Comparison of ENCODE assay signal across 8 mouse cellular contexts in the genomic region with DNA sequence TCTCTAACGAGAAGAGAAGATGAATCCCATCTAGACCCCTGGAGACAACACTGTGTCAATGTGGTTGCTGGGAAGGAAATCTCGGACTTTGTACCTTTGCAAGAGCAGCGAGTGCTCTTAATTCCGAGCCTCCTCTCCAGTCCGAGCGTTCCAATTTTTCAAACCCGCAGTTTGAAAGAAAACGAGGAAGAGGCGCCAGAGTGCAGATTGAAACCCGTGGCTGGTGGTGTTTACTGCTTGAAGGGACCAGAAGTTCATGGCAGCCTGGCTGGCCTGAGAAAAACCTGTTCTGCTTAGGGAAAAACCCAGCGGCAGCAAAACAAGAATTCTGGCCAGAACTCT.
DNase-seq lines count a peak whose midpoint lies in the region; ATAC-seq lines count a peak whose summit lies in the region.

No protein-coding gene starts in this region.

- H3K27me3 ChIP-seq in forebrain, embryonic 10.5 days (ENCODE audit: poor library complexity, severe bottlenecking) = peaks cover 11% of the 10 kb centered on the region
- H3K27me3 ChIP-seq in forebrain, embryonic 14.5 days (replicated peaks; ENCODE audit: control insufficient read depth, insufficient read depth, low read length) = no peaks in the 10 kb centered on the region
- no peaks in the 10 kb centered on the region for H3K27me3 ChIP-seq in kidney, embryonic 15.5 days

- H3K36me3 ChIP-seq in forebrain, embryonic 10.5 days (replicated peaks) = no peaks in the 10 kb centered on the region
- no peaks in the 10 kb centered on the region for H3K36me3 ChIP-seq in forebrain, embryonic 14.5 days (ENCODE audit: control insufficient read depth, insufficient read depth, low read length)
- H3K36me3 ChIP-seq in kidney, embryonic 15.5 days = no peaks in the 10 kb centered on the region

- peak overlapping the region; percentile 12; the same call in 1 of the 2 replicates for H3K4me3 ChIP-seq in forebrain, embryonic 10.5 days
- no peak overlapping the region for H3K4me3 ChIP-seq in forebrain, embryonic 14.5 days (ENCODE audit: low read depth, low read length)
- H3K4me3 ChIP-seq in kidney, embryonic 15.5 days (replicated peaks) = no peak overlapping the region

- 51% methylated on average over 11 of the region's 11 CpGs for WGBS in forebrain, embryonic 10.5 days
- 37% methylated on average over 11 of the region's 11 CpGs for WGBS in forebrain, embryonic 14.5 days
- 43% methylated on average over 11 of the region's 11 CpGs for WGBS in kidney, embryonic 15.5 days

- H3K4me1 ChIP-seq in forebrain, embryonic 10.5 days = peaks cover 21% of the 10 kb centered on the region
- no peaks in the 10 kb centered on the region for H3K4me1 ChIP-seq in forebrain, embryonic 14.5 days (ENCODE audit: control insufficient read depth, insufficient read depth, low read length)
- H3K4me1 ChIP-seq in kidney, embryonic 15.5 days = peaks cover 15% of the 10 kb centered on the region

- no peak for DNase-seq in forebrain, embryonic 10.5 days (ENCODE audit: extremely low spot score, low spot score)
- no peak for DNase-seq in forebrain, embryonic 14.5 days (ENCODE audit: low spot score)
- DNase-seq in urinary bladder, postnatal 14 days (ENCODE audit: low spot score) = peak; percentile 62
- DNase-seq in urinary bladder, postnatal 10 days (ENCODE audit: low spot score) = no peak
- peak; percentile 34 for DNase-seq in lung, postnatal 25 days (ENCODE audit: low spot score)
- DNase-seq in MN1 (ENCODE audit: low spot score) = no peak
- no peak for DNase-seq in adrenal gland, adult 2 months

- no peak overlapping the region for H3K9ac ChIP-seq in forebrain, embryonic 14.5 days (ENCODE audit: low read length)
- no peak overlapping the region for H3K9ac ChIP-seq in kidney, embryonic 15.5 days

- no peaks in the 10 kb centered on the region for H3K9me3 ChIP-seq in forebrain, embryonic 10.5 days
- no peaks in the 10 kb centered on the region for H3K9me3 ChIP-seq in forebrain, embryonic 14.5 days (replicated peaks; ENCODE audit: control insufficient read depth, low read length)
- H3K9me3 ChIP-seq in kidney, embryonic 15.5 days (replicated peaks) = no peaks in the 10 kb centered on the region

- no peak overlapping the region for H3K4me2 ChIP-seq in forebrain, embryonic 14.5 days (ENCODE audit: low read length)
- H3K4me2 ChIP-seq in kidney, embryonic 15.5 days = peak overlapping the region; percentile 49

- H3K27ac ChIP-seq in forebrain, embryonic 10.5 days = 0 out of 2 replicates have a peak overlapping the region, but pooled peaks have one; percentile 15
- no peak overlapping the region for H3K27ac ChIP-seq in forebrain, embryonic 14.5 days (ENCODE audit: low read depth, low read length)
- peak overlapping the region; percentile 48; the same call in 1 of the 2 replicates for H3K27ac ChIP-seq in kidney, embryonic 15.5 days

- ATAC-seq in forebrain, embryonic 14.5 days = no peak
- ATAC-seq in kidney, embryonic 15.5 days (replicated peaks; ENCODE audit: low FRiP score) = no peak

Comparison
In these comparisons a context has a peak if more than half of its experiments do, and no peak if none do; other contexts are left out.
1. DNase-seq: peak in urinary bladder, postnatal 14 days (single experiment) and lung, postnatal 25 days (single experiment); none in forebrain, embryonic 10.5 days (single experiment), forebrain, embryonic 14.5 days (single experiment), urinary bladder, postnatal 10 days (single experiment), MN1 (single experiment) and adrenal gland, adult 2 months (single experiment).